Mouse (Mus musculus) forelimb bud, embryonic 11.5 days (tissue): ENCODE measurements around the gene Pgk1.
"Not testable (repeated sequence)": the region's sequence is repeated elsewhere in the genome, so short reads cannot be mapped to it uniquely, and the experiment has no call there.

Source experiments
- DNase-seq: peaks from one replicate; pipeline ENCODE4 v3.0.0-alpha.2; 2012; ENCODE audit warnings: low read depth, low spot score

Gene Pgk1

GRCm38 (mm10) chrX:106186713-106187649 lies at the start of gene Pgk1:
Pgk1 (plus strand) TSS chrX:106187100.
- DNase-seq = peak; percentile 94

GRCm38 (mm10) chrX:106139309-106140070 lies 47.4 kb upstream of the Pgk1 start:
- DNase-seq = no peak

GRCm38 (mm10) chrX:106142936-106143335 lies 44.0 kb upstream of the Pgk1 start, which contains the start of gene Tlr13:
Tlr13 (plus strand) TSS chrX:106143204.
- DNase-seq = no peak

GRCm38 (mm10) chrX:106148185-106148584 lies 38.7 kb upstream of the Pgk1 start:
- no peak for DNase-seq

- no peak for DNase-seq
Observed at GRCm38 (mm10) chrX:106149460-106149859, 37.4 kb upstream of the Pgk1 start.

- DNase-seq = no peak
Observed at GRCm38 (mm10) chrX:106154180-106154586, 32.7 kb upstream of the Pgk1 start.

- no peak for DNase-seq
Observed at GRCm38 (mm10) chrX:106155892-106156291, 31.0 kb upstream of the Pgk1 start.

GRCm38 (mm10) chrX:106163995-106164394 lies 22.9 kb upstream of the Pgk1 start:
- DNase-seq = no peak

- DNase-seq = no peak
Observed at GRCm38 (mm10) chrX:106164555-106164954, 22.3 kb upstream of the Pgk1 start.

GRCm38 (mm10) chrX:106165089-106165488 lies 21.8 kb upstream of the Pgk1 start:
- DNase-seq = no peak

- peak; percentile 80 for DNase-seq
Observed at GRCm38 (mm10) chrX:106171106-106171852, 15.6 kb upstream of the Pgk1 start.

- DNase-seq = no peak
Observed at GRCm38 (mm10) chrX:106171853-106172154, 15.1 kb upstream of the Pgk1 start.

GRCm38 (mm10) chrX:106176331-106176730 lies 10.6 kb upstream of the Pgk1 start:
- no peak for DNase-seq

- DNase-seq = no peak
Observed at GRCm38 (mm10) chrX:106184279-106184678, 2.6 kb upstream of the Pgk1 start.

GRCm38 (mm10) chrX:106185706-106186105 lies 1.2 kb upstream of the Pgk1 start:
- DNase-seq = peak; percentile 67

GRCm38 (mm10) chrX:106187737-106188136 lies 837 bp downstream of the Pgk1 start:
- DNase-seq = no peak

- no peak for DNase-seq
Observed at GRCm38 (mm10) chrX:106189356-106189755, 2.5 kb downstream of the Pgk1 start.

GRCm38 (mm10) chrX:106190091-106190490 lies 3.2 kb downstream of the Pgk1 start:
- no peak for DNase-seq

GRCm38 (mm10) chrX:106194361-106194760 lies 7.5 kb downstream of the Pgk1 start:
- not testable (repeated sequence) for DNase-seq

GRCm38 (mm10) chrX:106197308-106197707 lies 10.4 kb downstream of the Pgk1 start:
- DNase-seq = no peak

- DNase-seq = no peak
Observed at GRCm38 (mm10) chrX:106198904-106199303, 12.0 kb downstream of the Pgk1 start.

GRCm38 (mm10) chrX:106209100-106209499 lies 22.2 kb downstream of the Pgk1 start:
- no peak for DNase-seq
